Mouse (Mus musculus) brain, adult 2 months (tissue): ENCODE results near the gene Rtel1.

Experiments
- DNase-seq: peaks from one replicate; pipeline ENCODE4 v3.0.0; 2011; ENCODE audit warnings: low read depth, low spot score

The Rtel1 gene

GRCm38 (mm10) chr2:181326098-181326497, 6.6 kb downstream of the Rtel1 start:
- no peak for DNase-seq

GRCm38 (mm10) chr2:181332542-181332941, 13.0 kb downstream of the Rtel1 start:
- no peak for DNase-seq

- DNase-seq: peak; percentile 82
These were observed 14.5 kb downstream of the Rtel1 start for GRCm38 (mm10) chr2:181334023-181334422.

GRCm38 (mm10) chr2:181340426-181340825, 20.9 kb downstream of the Rtel1 start:
- peak; percentile 75 for DNase-seq

- DNase-seq: no peak
These were observed 23.2 kb downstream of the Rtel1 start for GRCm38 (mm10) chr2:181342766-181343165.

GRCm38 (mm10) chr2:181356780-181357179, 37.2 kb downstream of the Rtel1 start:
- DNase-seq: peak; percentile 36

GRCm38 (mm10) chr2:181363946-181364345, 44.4 kb downstream of the Rtel1 start:
- no peak for DNase-seq

GRCm38 (mm10) chr2:181364487-181364859, 44.9 kb downstream of the Rtel1 start:
- DNase-seq: no peak

GRCm38 (mm10) chr2:181364860-181365596, 45.5 kb downstream of the Rtel1 start, which contains the start of the genes Zgpat and Arfrp1:
Gene Zgpat (plus strand): TSS chr2:181364928.
Gene Arfrp1 (minus strand): TSS chr2:181365404.
- DNase-seq: peak; percentile 97

GRCm38 (mm10) chr2:181365655-181366075, 46.1 kb downstream of the Rtel1 start:
- DNase-seq: peak; percentile 46

- no peak for DNase-seq
These were observed 50.5 kb downstream of the Rtel1 start for GRCm38 (mm10) chr2:181370001-181370400.

- DNase-seq: no peak
These were observed 56.2 kb downstream of the Rtel1 start for GRCm38 (mm10) chr2:181375787-181376186.

GRCm38 (mm10) chr2:181377230-181377629, 57.7 kb downstream of the Rtel1 start:
- no peak for DNase-seq

GRCm38 (mm10) chr2:181378701-181379100, 59.2 kb downstream of the Rtel1 start:
- no peak for DNase-seq

GRCm38 (mm10) chr2:181379778-181380177, 60.2 kb downstream of the Rtel1 start, which contains the start of gene Lime1:
Gene Lime1 (plus strand): TSS chr2:181380078.
- no peak for DNase-seq

GRCm38 (mm10) chr2:181380251-181380650, 60.7 kb downstream of the Rtel1 start:
- no peak for DNase-seq

- no peak for DNase-seq
These were observed 61.6 kb downstream of the Rtel1 start for GRCm38 (mm10) chr2:181381107-181381506.

GRCm38 (mm10) chr2:181381631-181382306, 62.2 kb downstream of the Rtel1 start:
- DNase-seq: no peak

GRCm38 (mm10) chr2:181384463-181384862, 64.9 kb downstream of the Rtel1 start:
- no peak for DNase-seq

- DNase-seq: peak; percentile 54
These were observed 65.4 kb downstream of the Rtel1 start for GRCm38 (mm10) chr2:181384919-181385391.

- peak; percentile 94 for DNase-seq
These were observed 66.3 kb downstream of the Rtel1 start for GRCm38 (mm10) chr2:181385885-181386284.

GRCm38 (mm10) chr2:181386663-181387210, 67.2 kb downstream of the Rtel1 start:
- DNase-seq: no peak
